Mouse (Mus musculus) embryo, embryonic 11.5 days (tissue): ENCODE results near the gene Rpap3.

ENCODE experiments used
- DNase-seq: peaks from one replicate; pipeline ENCODE4 v3.0.0-alpha.2; 2012; ENCODE audit warnings: low read depth, low spot score

Gene Rpap3

DNA sequence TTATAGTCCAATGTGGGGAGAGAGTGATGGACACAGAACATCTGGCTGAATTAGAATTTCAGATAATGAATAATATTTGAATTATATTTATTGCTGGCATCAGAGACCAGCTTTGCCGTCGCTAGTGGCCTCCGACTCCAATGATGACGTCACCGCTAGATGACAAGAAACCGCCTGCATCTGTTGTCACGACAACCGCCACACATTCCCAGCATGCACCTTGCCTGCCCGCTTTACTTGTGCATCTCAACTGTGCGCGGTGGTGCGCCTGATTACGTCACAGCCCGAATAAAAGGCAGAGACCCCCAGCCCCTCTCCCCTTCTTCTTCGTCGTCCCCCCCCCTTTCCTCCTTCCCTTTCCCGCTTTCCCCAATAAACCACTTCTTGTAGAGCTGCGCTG lies 57.4 kb downstream of the Rpap3 start:
- DNase-seq, result no peak

DNA sequence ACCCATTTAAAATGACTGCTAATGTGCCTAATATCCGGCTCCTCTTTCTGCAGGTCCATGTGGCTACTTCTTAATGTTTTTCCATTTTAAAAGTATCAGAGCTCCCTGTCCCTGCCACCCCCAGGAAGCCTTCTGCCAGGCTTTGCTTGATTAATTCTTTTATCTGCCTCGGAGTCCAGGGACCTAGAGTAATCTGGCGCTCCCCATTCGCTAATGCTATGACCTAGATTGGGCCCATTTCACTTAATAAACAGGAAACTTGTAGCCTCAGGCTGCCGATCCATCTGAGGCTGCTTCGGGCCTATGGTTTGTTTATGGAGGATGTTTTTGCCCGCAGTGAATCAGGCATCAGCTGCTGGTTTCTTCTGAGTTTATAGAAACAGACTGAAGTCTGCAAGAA lies 59.2 kb downstream of the Rpap3 start:
- no peak for DNase-seq

DNA sequence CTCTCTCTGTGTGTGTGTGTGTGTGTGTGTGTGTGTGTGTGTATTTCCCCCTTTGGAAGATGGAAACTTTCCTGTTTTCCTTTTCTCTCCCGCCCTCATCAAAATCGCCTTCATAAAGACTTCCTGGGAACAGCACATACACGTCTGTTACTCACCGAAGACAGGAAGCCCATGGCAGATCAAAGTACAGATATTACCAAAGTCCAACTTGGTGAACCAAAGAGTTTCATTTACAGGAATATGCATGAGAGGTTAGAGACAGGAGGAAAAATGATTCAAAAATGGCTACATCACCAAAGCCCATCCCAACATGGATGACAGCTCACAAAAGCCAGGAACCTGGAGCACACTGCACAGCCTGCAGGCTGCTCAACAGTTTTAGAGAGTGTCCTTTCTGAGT lies 61.6 kb downstream of the Rpap3 start:
- DNase-seq, result no peak
